Mouse (Mus musculus) kidney, embryonic 14.5 days (tissue): ENCODE measurements at regions not wholly inside any gene's neighbourhood (a gene's known extent, or its start where the extent isn't known, plus 50 kb on each side); places are given as distances from the start of the nearest gene placed in this dataset.

ENCODE experiments used
- ATAC-seq: fragments of 200-750 bp; cut with Nextera tagmentation; 2 replicates; pipeline ENCODE4 v1.8.0; 2017; ENCODE audit warnings: moderate number of reproducible peaks, mild to moderate bottlenecking, moderate TSS enrichment, moderate library complexity; ENCODE audit not compliant: low FRiP score, low TSS enrichment
- H3K27ac ChIP-seq: fragments of 300-500 bp; sonication (generic); 2 replicates; pipeline ENCODE4 v1.5.1; 2014; ENCODE audit warnings: low read depth, mild to moderate bottlenecking, low read length, moderate library complexity, mixed read lengths
- H3K27me3 ChIP-seq: fragments of 300-500 bp; sonication (generic); 2 replicates; pipeline ENCODE4 v1.6.1; 2014; ENCODE audit warnings: mild to moderate bottlenecking, low read length; ENCODE audit not compliant: control insufficient read depth, insufficient read depth
- H3K36me3 ChIP-seq: fragments of 300-500 bp; sonication (generic); 2 replicates; pipeline ENCODE4 v1.6.1; 2014; ENCODE audit warnings: low read length, mixed read lengths; ENCODE audit not compliant: control insufficient read depth, insufficient read depth
- H3K4me1 ChIP-seq: fragments of 300-500 bp; sonication (generic); 2 replicates; pipeline ENCODE4 v1.6.1; 2014; ENCODE audit warnings: low read length, mixed read lengths; ENCODE audit not compliant: control insufficient read depth, insufficient read depth
- H3K4me2 ChIP-seq: fragments of 300-500 bp; sonication (generic); replicated peaks from 2 replicates; pipeline ENCODE4 v1.6.1; 2014; ENCODE audit warnings: low read depth, mild to moderate bottlenecking, low read length
- H3K4me3 ChIP-seq: fragments of 300-500 bp; sonication (generic); 2 replicates; pipeline ENCODE4 v1.5.1; 2014; ENCODE audit warnings: mild to moderate bottlenecking, low read length
- H3K9ac ChIP-seq: fragments of 300-500 bp; sonication (generic); 2 replicates; pipeline ENCODE4 v1.6.1; 2014; ENCODE audit warnings: low read depth, mild to moderate bottlenecking, low read length, moderate library complexity
- H3K9me3 ChIP-seq: fragments of 300-500 bp; sonication (generic); 2 replicates; pipeline ENCODE4 v1.6.1; 2016; ENCODE audit warnings: low read length; ENCODE audit not compliant: control insufficient read depth
- whole genome bisulfite sequencing: fragments of 180-500 bp; shearing (Covaris S2); extraction: QIAGEN DNeasy Blood & Tissue Kit; methylation state at CpG from one replicate; pipeline ENCODE4 v1.1.7; 2014; 5-methylcytosine and 5-hydroxymethylcytosine counted together

- H3K9me3 ChIP-seq = no peaks in the 10 kb centered on the region
- H3K4me1 ChIP-seq = peaks cover 4% of the 10 kb centered on the region; the same call in 1 of the 2 replicates
- 94% methylated on average over 1 of the region's 1 CpGs for WGBS
- H3K27ac ChIP-seq = no peak overlapping the region
- H3K9ac ChIP-seq = no peak overlapping the region
- no peaks in the 10 kb centered on the region for H3K36me3 ChIP-seq
- H3K4me2 ChIP-seq = no peak overlapping the region
- no peaks in the 10 kb centered on the region for H3K27me3 ChIP-seq
- ATAC-seq = no peak
- H3K4me3 ChIP-seq = no peak overlapping the region
Measured at GRCm38 (mm10) chr13:97587088-97587487, 173.3 kb downstream of the Gm10260 start.

DNA sequence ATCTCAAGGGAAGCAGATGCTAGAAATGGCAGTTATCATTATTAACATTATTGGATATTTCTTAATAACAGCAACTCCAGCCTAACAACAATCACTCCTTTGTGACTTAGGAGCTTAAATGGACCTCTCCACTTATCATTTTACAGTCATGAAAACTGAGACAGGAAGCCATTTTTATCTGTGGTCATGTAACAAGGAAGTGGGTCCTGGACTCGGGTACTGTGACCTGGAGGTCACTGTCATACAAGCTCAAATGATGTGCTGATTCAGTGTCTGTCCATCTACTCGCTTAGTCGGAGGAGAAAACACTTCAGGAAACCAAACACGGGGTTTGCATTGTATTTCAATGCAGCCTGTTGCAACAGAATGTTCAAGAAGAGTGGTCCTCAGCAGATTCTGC is 176.4 kb downstream of the Gm10260 start:
- no peaks in the 10 kb centered on the region for H3K36me3 ChIP-seq
- peaks cover 17% of the 10 kb centered on the region for H3K4me1 ChIP-seq
- WGBS = 48% methylated on average over 4 of the region's 4 CpGs
- H3K27ac ChIP-seq = no peak overlapping the region
- no peaks in the 10 kb centered on the region for H3K27me3 ChIP-seq
- no peaks in the 10 kb centered on the region for H3K9me3 ChIP-seq
- H3K4me2 ChIP-seq = no peak overlapping the region
- no peak for ATAC-seq
- H3K4me3 ChIP-seq = no peak overlapping the region
- H3K9ac ChIP-seq = no peak overlapping the region

DNA sequence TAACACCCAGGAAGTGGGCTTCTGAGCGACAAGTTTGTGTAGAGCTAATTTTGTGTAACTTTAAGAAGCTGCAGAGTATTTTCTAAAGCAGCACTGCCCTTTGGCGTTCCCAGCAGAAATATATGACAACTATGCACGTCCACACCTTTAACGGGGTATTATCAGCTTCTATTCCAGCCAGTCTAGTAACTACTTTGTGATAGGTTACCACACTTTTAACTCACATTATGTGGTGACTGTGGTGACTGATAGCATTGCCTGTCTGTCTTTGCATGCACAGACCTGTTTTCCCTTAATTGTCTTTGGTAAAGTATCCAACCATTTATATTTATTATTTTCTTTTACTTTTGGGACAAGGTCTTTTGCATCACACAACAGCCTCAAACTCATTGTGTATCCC is 179.1 kb downstream of the Gm10260 start:
- ATAC-seq = no peak
- Histone ChIP-seq H3K4me2 (no peak overlapping the region), H3K4me3 (no peak overlapping the region), H3K4me1 (peaks cover 13% of the 10 kb centered on the region; the same call in 1 of the 2 replicates), H3K27ac (no peak overlapping the region), H3K36me3 (no peaks in the 10 kb centered on the region), H3K9ac (no peak overlapping the region), H3K9me3 (no peaks in the 10 kb centered on the region), H3K27me3 (no peaks in the 10 kb centered on the region)
- 85% methylated on average over 4 of the region's 4 CpGs for WGBS

DNA sequence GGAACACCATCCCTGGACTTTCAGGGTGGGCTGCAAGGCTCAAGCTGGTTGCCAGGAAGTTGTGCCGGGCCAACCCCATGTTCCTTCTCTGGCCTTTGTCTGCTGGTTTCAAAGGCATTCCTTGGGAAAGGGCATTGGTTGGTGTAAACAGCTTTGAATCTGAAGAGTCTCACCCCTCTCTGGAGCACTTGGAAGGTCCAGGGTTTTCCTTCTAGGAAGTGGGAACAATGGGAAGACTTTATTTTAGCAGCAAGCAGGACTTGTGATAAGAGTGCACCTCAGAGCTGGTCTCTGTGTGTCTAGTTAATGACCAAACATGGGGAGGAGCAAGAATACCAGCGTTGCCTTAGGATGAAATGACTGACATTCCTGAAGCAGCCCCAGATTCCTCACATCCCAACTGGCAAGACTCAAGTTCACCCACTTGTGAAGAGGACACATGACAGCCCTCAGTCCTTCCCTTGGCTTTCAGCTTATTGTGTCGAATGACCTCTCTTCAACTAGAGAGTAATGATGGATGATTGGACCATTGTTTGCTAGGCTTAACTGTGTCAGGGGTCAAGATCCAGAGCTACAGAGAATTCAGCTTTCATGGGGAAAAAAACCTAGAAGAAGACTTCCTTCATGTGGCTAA is 180.1 kb downstream of the Gm10260 start:
- H3K36me3 ChIP-seq = no peaks in the 10 kb centered on the region
- H3K9me3 ChIP-seq = no peaks in the 10 kb centered on the region
- peaks cover 13% of the 10 kb centered on the region; the same call in 1 of the 2 replicates for H3K4me1 ChIP-seq
- no peak overlapping the region for H3K9ac ChIP-seq
- no peak overlapping the region for H3K4me3 ChIP-seq
- H3K27me3 ChIP-seq = no peaks in the 10 kb centered on the region
- no peak for ATAC-seq
- WGBS = 35% methylated on average over 3 of the region's 3 CpGs
- H3K27ac ChIP-seq = peak overlapping the region; percentile 59; the same call in 1 of the 2 replicates
- H3K4me2 ChIP-seq = no peak overlapping the region

DNA sequence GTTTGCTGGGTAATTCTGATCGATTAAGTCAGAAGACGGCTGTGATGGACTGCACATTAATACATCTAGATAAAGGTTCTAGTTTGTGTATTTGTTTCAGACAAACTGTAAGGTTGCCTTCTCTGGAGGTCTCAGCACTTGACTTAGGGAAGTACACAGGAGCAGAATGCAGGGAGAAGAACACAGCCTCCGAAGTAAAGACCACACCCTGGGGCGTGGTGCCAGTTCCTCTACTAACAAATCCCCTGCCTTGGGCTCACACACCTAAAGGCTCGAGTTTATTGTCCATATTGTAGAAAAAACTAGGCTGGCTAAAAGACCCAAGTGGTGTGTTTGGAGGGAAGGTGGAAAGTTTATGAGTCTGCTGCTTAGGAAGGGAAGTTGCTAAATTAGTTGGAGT is 181.8 kb downstream of the Gm10260 start:
- WGBS = 68% methylated on average over 5 of the region's 5 CpGs
- Histone ChIP-seq H3K4me3 (no peak overlapping the region), H3K36me3 (no peaks in the 10 kb centered on the region), H3K4me1 (peaks cover 15% of the 10 kb centered on the region; the same call in 1 of the 2 replicates), H3K4me2 (no peak overlapping the region), H3K27ac (0 out of 2 replicates have a peak overlapping the region, but pooled peaks have one; percentile 17), H3K27me3 (no peaks in the 10 kb centered on the region), H3K9me3 (no peaks in the 10 kb centered on the region), H3K9ac (no peak overlapping the region)
- ATAC-seq = no peak

- 28% methylated on average over 9 of the region's 9 CpGs for WGBS
- H3K27ac ChIP-seq = peak overlapping the region; percentile 2; the same call in 1 of the 2 replicates
- H3K4me3 ChIP-seq = no peak overlapping the region
- no peaks in the 10 kb centered on the region for H3K9me3 ChIP-seq
- H3K4me2 ChIP-seq = no peak overlapping the region
- no peak overlapping the region for H3K9ac ChIP-seq
- ATAC-seq = peak; percentile 81; the same call in 1 of the 2 replicates
- no peaks in the 10 kb centered on the region for H3K27me3 ChIP-seq
- H3K4me1 ChIP-seq = peaks cover 15% of the 10 kb centered on the region; the same call in 1 of the 2 replicates
- H3K36me3 ChIP-seq = no peaks in the 10 kb centered on the region
Measured at GRCm38 (mm10) chr13:97577081-97577785, 183.2 kb downstream of the Gm10260 start.

GRCm38 (mm10) chr13:97573601-97574000 is 186.8 kb downstream of the Gm10260 start:
- peaks cover 2% of the 10 kb centered on the region; the same call in 1 of the 2 replicates for H3K4me1 ChIP-seq
- H3K9ac ChIP-seq = no peak overlapping the region
- no peak overlapping the region for H3K27ac ChIP-seq
- H3K27me3 ChIP-seq = no peaks in the 10 kb centered on the region
- 72% methylated on average over 3 of the region's 3 CpGs for WGBS
- H3K9me3 ChIP-seq = no peaks in the 10 kb centered on the region
- H3K4me3 ChIP-seq = no peak overlapping the region
- no peak overlapping the region for H3K4me2 ChIP-seq
- H3K36me3 ChIP-seq = no peaks in the 10 kb centered on the region
- ATAC-seq = no peak

DNA sequence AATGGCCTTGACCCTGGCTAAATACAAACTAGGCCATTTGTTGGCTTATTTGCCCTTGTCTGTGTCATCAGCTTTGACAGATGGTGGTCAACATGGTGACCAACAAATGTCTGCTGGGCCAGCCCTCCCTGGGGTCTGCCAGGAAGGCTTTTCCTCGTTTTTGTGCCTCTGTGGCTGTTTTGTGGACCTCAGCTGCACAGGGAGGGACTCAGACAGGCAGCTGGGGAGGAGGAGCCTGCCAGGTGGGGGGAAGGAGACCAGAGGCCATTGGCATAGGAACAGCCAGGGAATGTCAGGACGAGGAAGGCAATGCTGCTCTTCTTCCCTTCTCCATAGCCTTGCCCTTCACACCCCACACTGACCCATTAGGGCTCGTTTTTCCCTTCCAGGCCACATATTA is 188.1 kb downstream of the Gm10260 start:
- H3K27ac ChIP-seq = no peak overlapping the region
- H3K4me1 ChIP-seq = peaks cover 2% of the 10 kb centered on the region; the same call in 1 of the 2 replicates
- ATAC-seq = no peak
- WGBS = 72% methylated on average over 3 of the region's 3 CpGs
- no peak overlapping the region for H3K4me2 ChIP-seq
- H3K9me3 ChIP-seq = no peaks in the 10 kb centered on the region
- H3K4me3 ChIP-seq = no peak overlapping the region
- no peaks in the 10 kb centered on the region for H3K27me3 ChIP-seq
- no peaks in the 10 kb centered on the region for H3K36me3 ChIP-seq
- H3K9ac ChIP-seq = no peak overlapping the region

DNA sequence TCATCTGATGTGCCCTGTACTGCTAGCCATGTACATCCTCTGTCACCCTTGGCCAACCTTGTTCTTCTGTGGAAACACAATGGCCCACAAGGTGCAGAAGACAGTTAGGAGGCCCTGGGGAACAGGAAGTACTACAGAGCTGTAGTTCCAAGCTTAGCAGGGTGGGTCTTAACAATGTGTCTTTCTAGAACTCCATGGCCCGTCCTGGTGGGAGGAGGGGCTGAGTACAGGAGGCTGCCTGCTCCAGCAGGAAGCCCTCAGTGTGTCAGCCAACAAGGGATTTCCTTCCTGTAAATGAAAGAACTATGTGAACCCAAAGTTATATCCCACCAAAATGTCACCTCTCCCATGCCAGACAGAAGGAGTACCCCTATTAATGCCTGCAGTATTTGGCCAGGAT is 190.4 kb downstream of the Gm10260 start:
- Histone ChIP-seq H3K4me1 (0 out of 2 replicates have a peak, but pooled peaks cover 2% of the 10 kb centered on the region), H3K4me2 (no peak overlapping the region), H3K27me3 (no peaks in the 10 kb centered on the region), H3K36me3 (no peaks in the 10 kb centered on the region), H3K4me3 (no peak overlapping the region), H3K9me3 (no peaks in the 10 kb centered on the region), H3K27ac (no peak overlapping the region), H3K9ac (no peak overlapping the region)
- ATAC-seq = no peak
- 46% methylated on average over 1 of the region's 1 CpGs for WGBS
